Mouse (Mus musculus) neural tube, embryonic 14.5 days (tissue): Measurements from ENCODE around the gene Tnfrsf4. TPM values are rescaled to one million over a fixed set of nuclear protein-coding genes. Genes with fewer than 3 reads are reported as not detected.

Experiments
- ATAC-seq: fragments of 200-750 bp; cut with Nextera tagmentation; 2 replicates; pipeline ENCODE4 v1.8.0; 2017; ENCODE audit warnings: low read depth, mild to moderate bottlenecking, moderate TSS enrichment, moderate library complexity
- H3K27ac ChIP-seq: fragments of 300-500 bp; sonication (generic); 2 replicates; pipeline ENCODE4 v1.5.1; 2014; ENCODE audit warnings: low read depth, mild to moderate bottlenecking, control low read depth, low read length, moderate library complexity, mixed read lengths
- H3K27me3 ChIP-seq: fragments of 300-500 bp; sonication (generic); 2 replicates; pipeline ENCODE4 v1.6.1; 2014; ENCODE audit warnings: low read length; ENCODE audit not compliant: control insufficient read depth, insufficient read depth
- H3K36me3 ChIP-seq: fragments of 300-500 bp; sonication (generic); 2 replicates; pipeline ENCODE4 v1.6.1; 2014; ENCODE audit warnings: low read length, mixed read lengths; ENCODE audit not compliant: control insufficient read depth, insufficient read depth
- H3K4me1 ChIP-seq: fragments of 300-500 bp; sonication (generic); 2 replicates; pipeline ENCODE4 v1.6.1; 2014; ENCODE audit warnings: low read length; ENCODE audit not compliant: control insufficient read depth, insufficient read depth
- H3K4me2 ChIP-seq: fragments of 300-500 bp; sonication (generic); 2 replicates; pipeline ENCODE4 v1.6.1; 2014; ENCODE audit warnings: mild to moderate bottlenecking, low read depth, low read length, control low read depth
- H3K4me3 ChIP-seq: fragments of 300-500 bp; sonication (generic); 2 replicates; pipeline ENCODE4 v1.5.1; 2014; ENCODE audit warnings: low read depth, low read length, control low read depth, mixed read lengths
- H3K9ac ChIP-seq: fragments of 300-500 bp; sonication (generic); replicated peaks from 2 replicates; pipeline ENCODE4 v1.6.1; 2014; ENCODE audit warnings: low read depth, mild to moderate bottlenecking, control low read depth, low read length, mixed read lengths
- H3K9me3 ChIP-seq: fragments of 300-500 bp; sonication (generic); 2 replicates; pipeline ENCODE4 v1.6.1; 2016; ENCODE audit warnings: low read length; ENCODE audit not compliant: control insufficient read depth
- WGBS: fragments of 180-500 bp; shearing (Covaris S2); extraction: QIAGEN DNeasy Blood & Tissue Kit; methylation state at CpG from one replicate; pipeline ENCODE4 v1.1.7; 2014; 5-methylcytosine and 5-hydroxymethylcytosine counted together
- polyA plus RNA-seq: library from polyadenylated mRNA; unstranded; fragments of >200 nt; fragmentation: Nextera tagmentation; extraction: Ambion mirVana; gene quantifications from 2 replicates; pipeline ENCODE4 v1.2.1, GENCODE M21; 2014

Gene Tnfrsf4
- polyA plus RNA-seq, 1 experiment from 2014 or later: 0.20 TPM

- ATAC-seq: no peak
- Histone ChIP-seq H3K4me2 (no peak overlapping the region), H3K4me1 (no peaks in the 10 kb centered on the region), H3K9me3 (no peaks in the 10 kb centered on the region), H3K4me3 (no peak overlapping the region), H3K36me3 (no peaks in the 10 kb centered on the region), H3K27me3 (no peaks in the 10 kb centered on the region), H3K9ac (no peak overlapping the region), H3K27ac (no peak overlapping the region)
- 89% methylated on average over 5 of the region's 5 CpGs for WGBS
Measured at GRCm38 (mm10) chr4:156055173-156055572, 41.5 kb downstream of the Tnfrsf4 start.

- no peak overlapping the region for H3K4me3 ChIP-seq
- H3K27me3 ChIP-seq: no peaks in the 10 kb centered on the region
- no peaks in the 10 kb centered on the region for H3K36me3 ChIP-seq
- H3K4me1 ChIP-seq: no peaks in the 10 kb centered on the region
- 81% methylated on average over 10 of the region's 10 CpGs for WGBS
- no peaks in the 10 kb centered on the region for H3K9me3 ChIP-seq
- H3K9ac ChIP-seq: no peak overlapping the region
- no peak overlapping the region for H3K27ac ChIP-seq
- no peak for ATAC-seq
- H3K4me2 ChIP-seq: no peak overlapping the region
Measured at GRCm38 (mm10) chr4:156057702-156058101, 44.1 kb downstream of the Tnfrsf4 start.

GRCm38 (mm10) chr4:156058826-156059225, 45.2 kb downstream of the Tnfrsf4 start:
- H3K36me3 ChIP-seq: no peaks in the 10 kb centered on the region
- no peak overlapping the region for H3K4me2 ChIP-seq
- no peak for ATAC-seq
- 77% methylated on average over 9 of the region's 9 CpGs for WGBS
- no peak overlapping the region for H3K27ac ChIP-seq
- no peaks in the 10 kb centered on the region for H3K9me3 ChIP-seq
- H3K4me1 ChIP-seq: no peaks in the 10 kb centered on the region
- no peak overlapping the region for H3K9ac ChIP-seq
- H3K4me3 ChIP-seq: no peak overlapping the region
- H3K27me3 ChIP-seq: no peaks in the 10 kb centered on the region

- Histone ChIP-seq H3K4me3 (no peak within 1 kb of the TSS), H3K27ac (no peak within 1 kb of the TSS), H3K27me3 (no peaks in the 10 kb centered on the region), H3K4me1 (no peaks in the 10 kb centered on the region), H3K9me3 (no peaks in the 10 kb centered on the region), H3K4me2 (no peak within 1 kb of the TSS), H3K36me3 (no peaks in the 10 kb centered on the region), H3K9ac (no peak within 1 kb of the TSS)
- no peak for ATAC-seq
- WGBS: 26% methylated on average over 5 of the region's 5 CpGs
Measured at GRCm38 (mm10) chr4:156059261-156059660, 45.6 kb downstream of the Tnfrsf4 start, which contains the start of gene Ttll10. Ttll10 (minus strand) TSS chr4:156059414.

GRCm38 (mm10) chr4:156059713-156060112, 46.1 kb downstream of the Tnfrsf4 start:
- 28% methylated on average over 9 of the region's 10 CpGs for WGBS
- Histone ChIP-seq H3K9me3 (no peaks in the 10 kb centered on the region), H3K27ac (no peak overlapping the region), H3K4me3 (no peak overlapping the region), H3K9ac (no peak overlapping the region), H3K27me3 (no peaks in the 10 kb centered on the region), H3K4me2 (no peak overlapping the region), H3K36me3 (no peaks in the 10 kb centered on the region), H3K4me1 (no peaks in the 10 kb centered on the region)
- no peak for ATAC-seq

- 1% methylated on average over 4 of the region's 4 CpGs for WGBS
- no peaks in the 10 kb centered on the region for H3K4me1 ChIP-seq
- H3K27me3 ChIP-seq: no peaks in the 10 kb centered on the region
- no peaks in the 10 kb centered on the region for H3K36me3 ChIP-seq
- ATAC-seq: no peak
- no peak overlapping the region for H3K9ac ChIP-seq
- H3K4me3 ChIP-seq: no peak overlapping the region
- no peaks in the 10 kb centered on the region for H3K9me3 ChIP-seq
- H3K4me2 ChIP-seq: no peak overlapping the region
- no peak overlapping the region for H3K27ac ChIP-seq
Measured at GRCm38 (mm10) chr4:156063861-156064509, 50.3 kb downstream of the Tnfrsf4 start.

- Histone ChIP-seq H3K4me2 (no peak overlapping the region), H3K27ac (no peak overlapping the region), H3K9me3 (no peaks in the 10 kb centered on the region), H3K36me3 (no peaks in the 10 kb centered on the region), H3K4me1 (no peaks in the 10 kb centered on the region), H3K4me3 (no peak overlapping the region), H3K27me3 (no peaks in the 10 kb centered on the region), H3K9ac (no peak overlapping the region)
- ATAC-seq: no peak
- 86% methylated on average over 9 of the region's 9 CpGs for WGBS
Measured at GRCm38 (mm10) chr4:156064510-156064897, 50.9 kb downstream of the Tnfrsf4 start.

GRCm38 (mm10) chr4:156065156-156065894, 51.7 kb downstream of the Tnfrsf4 start:
- Histone ChIP-seq H3K9me3 (no peaks in the 10 kb centered on the region), H3K4me1 (0 out of 2 replicates have a peak, but pooled peaks cover 2% of the 10 kb centered on the region), H3K9ac (no peak overlapping the region), H3K4me2 (no peak overlapping the region), H3K36me3 (no peaks in the 10 kb centered on the region), H3K4me3 (no peak overlapping the region), H3K27me3 (no peaks in the 10 kb centered on the region), H3K27ac (no peak overlapping the region)
- ATAC-seq: no peak
- WGBS: 88% methylated on average over 10 of the region's 10 CpGs
